Mouse (Mus musculus): ENCODE data around the gene Uqcr10.

- TF ChIP-seq CTCF (IDR thresholded peaks at IDR 0.05; ENCODE audit: low read depth, low read length) (no peak), POLR2A (IDR thresholded peaks at IDR 0.05; ENCODE audit: borderline replicate concordance, low read depth, low read length) (no peak)
Observed at GRCm38 (mm10) chr11:4745969-4746368, 41.8 kb upstream of the Uqcr10 start.
